Mouse (Mus musculus): ENCODE results near the gene Car10.
"Not testable (repeated sequence)": the region's sequence is repeated elsewhere in the genome, so short reads cannot be mapped to it uniquely, and the experiment has no call there.

Gene Car10

DNA sequence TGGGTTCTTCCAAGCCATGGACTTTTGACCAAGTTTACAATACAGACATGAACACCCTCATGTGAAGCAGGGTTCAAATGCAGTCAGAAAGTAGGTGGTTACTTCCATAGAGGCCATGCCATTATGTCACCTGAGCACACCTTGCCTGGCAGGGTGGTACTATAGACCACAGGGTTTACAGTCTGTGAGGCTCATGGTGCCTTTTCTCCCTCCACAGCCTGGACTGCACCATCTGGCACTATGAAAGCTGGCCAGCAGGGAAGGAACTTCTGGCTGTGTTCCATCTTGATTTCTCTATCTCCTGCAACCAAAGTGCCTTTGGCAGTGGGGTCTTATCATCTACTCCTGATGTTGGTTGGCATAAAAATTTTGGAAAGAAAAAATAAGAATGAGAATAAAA, 295.5 kb downstream of the Car10 start:
- not testable (repeated sequence) for DNase-seq (ENCODE audit: low read depth, low spot score)

- DNase-seq (ENCODE audit: low read depth, low spot score) = no peak
Measured at GRCm38 (mm10) chr11:93396356-93396755, 298.5 kb downstream of the Car10 start.

GRCm38 (mm10) chr11:93401167-93401566, 303.3 kb downstream of the Car10 start:
- not testable (repeated sequence) for DNase-seq (ENCODE audit: low read depth, low spot score)

DNA sequence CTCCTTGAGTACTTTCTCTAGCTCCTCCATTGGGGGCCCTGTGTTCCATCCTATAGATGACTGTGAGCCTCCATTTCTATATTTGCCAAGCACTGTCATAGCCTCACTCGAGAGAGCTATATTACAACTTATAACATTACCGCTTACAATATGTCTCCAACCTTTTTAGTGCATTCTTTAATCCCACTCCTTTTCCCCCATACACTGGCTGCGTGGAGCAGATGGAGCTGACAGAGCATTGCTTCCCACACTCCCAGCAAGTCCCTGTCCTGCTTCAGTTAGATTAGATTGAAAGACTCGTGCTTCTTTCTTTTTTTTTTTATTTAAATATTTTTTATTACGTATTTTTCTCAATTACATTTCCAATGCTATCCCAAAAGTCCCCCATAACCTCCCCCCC, 310.2 kb downstream of the Car10 start:
- no peak for DNase-seq (ENCODE audit: low read depth, low spot score)

- no peak for DNase-seq (ENCODE audit: low read depth, low spot score)
Measured at GRCm38 (mm10) chr11:93431482-93431881, 333.7 kb downstream of the Car10 start.

GRCm38 (mm10) chr11:93434997-93435915, 337.4 kb downstream of the Car10 start:
- DNase-seq (ENCODE audit: low read depth, low spot score) = no peak

- DNase-seq (ENCODE audit: low read depth, low spot score) = no peak
Measured at GRCm38 (mm10) chr11:93436892-93437291, 339.1 kb downstream of the Car10 start.

DNA sequence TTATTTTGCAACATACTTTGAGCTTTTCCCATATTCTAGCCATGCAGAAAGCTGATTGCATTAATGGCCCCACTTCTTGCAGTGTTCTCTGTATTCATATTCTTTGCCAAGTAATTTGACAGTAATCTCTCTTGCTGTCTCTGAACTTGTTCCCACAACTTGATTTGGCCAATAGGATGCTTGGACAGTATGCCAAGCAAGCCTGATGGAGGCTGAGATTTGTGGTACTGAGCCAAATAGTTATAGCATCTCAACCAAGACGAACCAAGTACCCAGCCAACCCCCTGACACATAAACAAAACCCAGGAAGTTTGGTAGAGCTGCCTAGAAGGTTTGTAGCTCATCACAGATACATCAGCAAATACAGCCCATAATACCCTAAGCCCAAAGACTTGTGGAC, 342.6 kb downstream of the Car10 start:
- DNase-seq (ENCODE audit: low read depth, low spot score) = no peak

GRCm38 (mm10) chr11:93443777-93444176, 345.9 kb downstream of the Car10 start:
- DNase-seq (ENCODE audit: low read depth, low spot score) = no peak

- DNase-seq (ENCODE audit: low read depth, low spot score) = no peak
Measured at GRCm38 (mm10) chr11:93444741-93445140, 346.9 kb downstream of the Car10 start.

DNA sequence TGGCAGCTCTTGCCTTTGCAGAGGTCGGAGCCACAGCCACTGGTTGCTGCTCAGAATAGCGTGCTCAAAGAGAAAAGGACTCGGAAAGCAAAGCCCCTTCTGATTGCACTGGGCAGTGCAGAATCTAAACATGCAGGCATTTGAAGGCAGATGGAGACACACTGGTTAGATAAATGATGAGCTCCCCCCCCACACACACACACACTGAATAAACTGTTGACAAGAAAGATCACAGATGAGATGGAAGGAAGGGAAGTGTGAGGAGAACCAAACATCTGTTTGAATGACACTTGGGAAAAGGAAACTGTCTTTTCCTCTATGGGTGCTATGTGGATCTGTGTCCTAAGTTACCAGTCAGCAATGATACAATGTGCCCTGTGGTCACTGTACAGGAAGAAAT, 349.7 kb downstream of the Car10 start:
- no peak for DNase-seq (ENCODE audit: low read depth, low spot score)

DNA sequence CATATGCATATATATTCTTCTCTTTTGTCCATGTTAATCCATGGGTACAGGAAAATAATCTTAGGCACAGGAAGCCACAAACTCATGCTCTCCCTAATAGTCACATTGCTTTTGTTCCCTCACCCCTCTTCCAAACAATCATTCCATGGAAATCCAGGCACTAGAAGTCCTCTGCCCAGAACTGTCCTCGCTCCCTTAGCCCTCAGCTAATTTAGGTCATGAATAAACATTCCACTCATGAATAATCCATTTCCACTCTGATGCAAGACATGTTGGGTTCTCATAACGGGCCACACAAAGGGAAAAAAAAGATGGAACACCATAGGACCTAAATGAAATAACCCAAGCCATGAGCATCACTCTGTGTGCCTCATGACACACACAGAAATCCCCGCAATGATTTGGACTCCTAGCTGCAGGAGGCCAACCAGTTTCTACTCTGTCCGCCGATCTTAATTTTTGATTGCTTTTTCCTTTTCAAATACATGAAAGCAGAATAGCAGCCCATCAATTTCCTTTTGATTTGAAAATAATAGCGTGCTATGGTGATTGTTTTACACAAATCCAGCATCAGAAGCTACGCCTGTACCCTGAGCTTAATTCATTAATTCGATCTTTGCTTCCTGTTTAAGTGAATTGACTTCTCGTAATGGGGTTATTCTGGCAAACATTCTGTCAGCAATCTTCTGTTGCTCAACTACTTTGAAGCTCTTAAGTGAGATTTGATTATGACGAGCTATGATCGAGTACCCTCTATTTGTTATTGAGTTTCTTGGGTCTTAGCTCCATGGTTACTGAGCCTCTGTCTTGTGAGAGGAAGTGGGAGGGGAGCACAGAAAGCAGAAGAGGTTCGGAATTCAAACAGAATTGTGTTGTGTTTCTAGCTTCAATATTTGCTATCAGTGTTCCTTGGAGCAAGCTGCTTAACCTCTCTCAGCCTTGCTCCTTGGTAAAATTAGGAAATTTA, 350.7 kb downstream of the Car10 start:
- DNase-seq (ENCODE audit: low read depth, low spot score) = no peak

GRCm38 (mm10) chr11:93450535-93450934, 352.7 kb downstream of the Car10 start:
- no peak for DNase-seq (ENCODE audit: low read depth, low spot score)

- DNase-seq (ENCODE audit: low read depth, low spot score) = no peak
Measured at GRCm38 (mm10) chr11:93466221-93466620, 368.4 kb downstream of the Car10 start.

GRCm38 (mm10) chr11:93467711-93468110, 369.9 kb downstream of the Car10 start:
- no peak for DNase-seq (ENCODE audit: low read depth, low spot score)

DNA sequence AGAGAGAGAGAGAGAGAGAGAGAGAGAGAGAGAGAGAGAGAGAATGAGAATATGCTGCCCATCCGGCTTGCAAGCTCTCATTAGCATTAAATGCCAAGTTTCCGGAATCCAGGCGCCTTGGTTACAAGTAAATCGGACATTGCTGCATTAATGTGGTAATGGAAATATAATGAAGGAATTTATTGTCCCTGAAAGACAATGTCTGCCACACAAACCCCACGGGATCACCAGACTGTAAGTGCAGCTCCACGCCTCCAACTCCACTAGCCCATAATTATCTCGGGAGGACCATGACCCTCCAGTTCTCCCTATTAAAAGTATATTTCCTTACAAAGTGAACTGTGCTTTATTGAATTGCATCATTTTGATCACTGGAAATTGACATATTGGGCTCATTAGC, 372.9 kb downstream of the Car10 start:
- no peak for DNase-seq (ENCODE audit: low read depth, low spot score)

GRCm38 (mm10) chr11:93471573-93472179, 373.8 kb downstream of the Car10 start:
- peak; percentile 79 for DNase-seq (ENCODE audit: low read depth, low spot score)

- DNase-seq (ENCODE audit: low read depth, low spot score) = no peak
Measured at GRCm38 (mm10) chr11:93484661-93485060, 386.8 kb downstream of the Car10 start.

DNA sequence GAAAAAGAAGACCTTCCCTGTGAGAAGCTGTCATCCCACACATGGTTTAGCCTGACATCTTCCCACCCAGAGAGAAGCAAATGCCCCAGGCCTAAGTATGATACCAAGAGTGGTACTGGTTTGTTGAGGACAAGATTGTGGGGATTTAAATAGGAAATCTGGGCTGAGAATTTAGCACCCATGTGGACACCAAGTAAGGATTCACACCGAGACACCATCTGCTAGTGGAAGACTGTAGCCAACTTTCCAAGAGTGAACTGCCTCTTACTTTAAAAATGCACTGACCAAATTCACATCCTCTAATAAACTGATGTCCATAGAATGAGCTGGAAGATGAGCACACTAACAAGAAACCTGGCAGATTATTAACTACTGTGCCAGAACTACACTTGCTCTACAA, 389.2 kb downstream of the Car10 start:
- DNase-seq (ENCODE audit: low read depth, low spot score) = no peak

- no peak for DNase-seq (ENCODE audit: low read depth, low spot score)
Measured at GRCm38 (mm10) chr11:93487913-93488604, 390.2 kb downstream of the Car10 start.

DNA sequence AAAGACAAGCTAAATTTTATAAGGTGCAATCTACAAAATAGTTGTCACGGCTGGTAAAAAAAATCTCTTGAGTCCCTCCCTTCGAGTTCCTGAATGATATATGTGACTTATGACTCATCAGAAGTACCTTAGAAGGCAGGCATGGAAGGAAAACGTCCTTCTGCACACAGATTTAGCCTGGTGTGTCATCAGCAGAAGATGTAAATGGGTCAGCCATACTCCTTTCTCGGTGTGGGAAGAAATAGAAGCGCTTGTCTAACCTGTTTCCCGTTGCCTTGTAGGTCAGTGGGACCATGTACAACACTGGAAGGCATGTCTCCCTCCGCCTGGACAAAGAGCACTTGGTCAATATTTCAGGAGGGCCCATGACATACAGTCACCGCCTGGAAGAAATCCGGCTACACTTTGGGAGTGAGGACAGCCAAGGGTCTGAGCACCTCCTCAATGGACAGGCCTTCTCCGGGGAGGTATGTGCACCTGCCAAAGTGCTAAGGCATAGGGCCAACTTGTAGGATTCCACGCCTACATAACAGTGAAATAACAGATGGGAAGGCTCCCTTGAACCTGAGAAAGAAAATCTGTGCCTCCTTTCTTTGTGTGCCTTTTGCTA, 392.5 kb downstream of the Car10 start:
- DNase-seq (ENCODE audit: low read depth, low spot score) = no peak
